Mouse (Mus musculus) lung, adult 2 months (tissue): Measurements from ENCODE around the gene Hs6st3. TPM values are rescaled to one million over a fixed set of nuclear protein-coding genes. Genes with fewer than 3 reads are reported as not detected.
"Not testable (repeated sequence)": the region's sequence is repeated elsewhere in the genome, so short reads cannot be mapped to it uniquely, and the experiment has no call there.

Experiments
- DNase-seq: peaks from one replicate; pipeline ENCODE4 v3.0.0; 2022
- H3K4me1 ChIP-seq: fragments of 200-500 bp; 2 replicates; pipeline ENCODE4 v1.6.1; 2011; ENCODE audit warnings: low read length; ENCODE audit not compliant: control insufficient read depth, insufficient read depth
- H3K4me3 ChIP-seq: fragments of 200-500 bp; replicated peaks from 2 replicates; pipeline ENCODE3; 2011; ENCODE audit warnings: low read depth, mild to moderate bottlenecking, control low read depth, low read length; ENCODE audit errors: extremely low read depth
- CTCF ChIP-seq: fragments of 200-500 bp; IDR thresholded peaks from 2 replicates; pipeline ENCODE4 v1.5.1; 2011; ENCODE audit warnings: mild to moderate bottlenecking, low read length, control low read depth; ENCODE audit not compliant: insufficient read depth
- POLR2A ChIP-seq: fragments of 200-500 bp; IDR thresholded peaks from 2 replicates; pipeline ENCODE4 v1.6.1; 2011; ENCODE audit warnings: low read depth, mild to moderate bottlenecking, control low read depth, low read length, borderline replicate concordance; ENCODE audit errors: extremely low read depth
- WGBS: fragments of 180-500 bp; shearing (Covaris S2); methylation state at CpG from one replicate; pipeline ENCODE4 v1.1.7; 2018; 5-methylcytosine and 5-hydroxymethylcytosine counted together
- polyA plus RNA-seq: library from polyadenylated mRNA; depleted of rRNA; stranded (reverse); fragments of >200 nt; gene quantifications from 2 replicates; pipeline ENCODE4 v1.2.3, GENCODE M21; 2012

Hs6st3 gene
- polyA plus RNA-seq, 1 experiment = 1.2 TPM

GRCm38 (mm10) chr14:119585069-119585468 is 446.9 kb downstream of the Hs6st3 start:
- WGBS = 57% methylated on average over 4 of the region's 4 CpGs
- Histone ChIP-seq H3K4me3 (no peak overlapping the region), H3K4me1 (no peaks in the 10 kb centered on the region)
- no peak for DNase-seq
- TF ChIP-seq CTCF = no peak
- no peak for TF ChIP-seq POLR2A

DNA sequence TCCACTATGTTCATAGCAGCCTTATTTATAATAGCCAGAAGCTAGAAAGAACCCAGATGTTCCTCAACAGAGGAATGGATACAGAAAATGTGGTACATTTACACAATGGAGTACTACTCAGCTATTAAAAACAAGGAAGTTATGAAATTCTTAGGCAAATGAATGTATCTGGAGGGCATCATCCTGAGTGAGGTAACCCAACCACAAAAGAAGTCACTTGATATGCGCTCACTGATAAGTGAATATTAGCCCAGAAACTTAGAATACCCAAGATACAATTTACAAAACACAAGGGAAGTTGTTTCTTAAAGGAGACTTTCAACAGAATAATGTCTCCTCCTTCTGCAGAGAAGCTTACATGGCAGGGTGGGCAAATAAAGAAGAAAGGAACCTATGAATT is 449.2 kb downstream of the Hs6st3 start:
- not testable (repeated sequence) for H3K4me1 ChIP-seq, DNase-seq, H3K4me3 ChIP-seq
- WGBS = 84% methylated on average over 1 of the region's 1 CpGs

- no peak for TF ChIP-seq POLR2A
- no peak for TF ChIP-seq CTCF
- H3K4me1 ChIP-seq = no peaks in the 10 kb centered on the region
- no peak for DNase-seq
- no peak overlapping the region for H3K4me3 ChIP-seq
- 51% methylated on average over 14 of the region's 14 CpGs for WGBS
Observed at GRCm38 (mm10) chr14:119604327-119604726, 466.2 kb downstream of the Hs6st3 start.

- DNase-seq = no peak
- TF ChIP-seq POLR2A (no peak), CTCF (no peak)
- Histone ChIP-seq H3K4me1 (no peaks in the 10 kb centered on the region), H3K4me3 (no peak overlapping the region)
- 70% methylated on average over 2 of the region's 2 CpGs for WGBS
Observed at GRCm38 (mm10) chr14:119612793-119613192, 474.7 kb downstream of the Hs6st3 start.

DNA sequence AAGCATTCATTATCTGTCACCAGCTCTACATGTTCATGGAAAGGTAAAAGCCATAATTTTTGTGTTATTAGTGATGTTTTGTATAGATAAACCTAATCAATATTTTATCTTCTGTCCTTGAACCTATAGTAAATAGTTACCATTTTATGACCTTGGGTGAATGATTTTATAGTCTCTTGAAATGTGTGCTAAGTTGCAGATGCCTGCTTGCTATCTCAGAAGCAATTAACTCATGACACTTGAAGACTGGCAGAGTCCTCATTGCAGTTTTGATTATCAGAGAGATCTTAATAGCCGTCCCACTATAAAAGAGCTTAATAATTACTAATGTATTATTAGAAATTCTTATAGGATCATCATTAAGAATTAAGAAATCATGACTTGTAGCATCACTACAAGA is 491.0 kb downstream of the Hs6st3 start:
- Histone ChIP-seq H3K4me1 (no peaks in the 10 kb centered on the region), H3K4me3 (no peak overlapping the region)
- TF ChIP-seq CTCF = no peak
- TF ChIP-seq POLR2A = no peak
- 74% methylated on average over 1 of the region's 1 CpGs for WGBS
- no peak for DNase-seq

DNA sequence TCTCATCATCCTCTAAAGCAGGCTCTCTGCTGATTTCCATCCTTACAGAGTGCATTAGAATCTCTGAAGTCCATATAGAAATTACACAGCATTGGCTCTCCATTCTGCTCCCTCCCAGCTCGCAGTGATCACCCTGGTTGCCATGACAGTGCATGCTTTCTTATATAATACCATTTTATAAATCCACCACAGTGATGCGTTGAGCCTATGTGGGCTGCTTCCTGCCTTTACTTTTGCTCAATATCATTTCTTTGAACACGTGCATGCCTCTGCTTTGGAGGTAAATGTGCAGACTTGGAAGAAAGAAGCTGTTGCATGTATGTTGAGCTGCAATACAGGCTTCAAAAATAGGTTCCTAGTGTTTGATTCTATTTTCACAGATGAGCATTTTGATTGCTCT is 494.9 kb downstream of the Hs6st3 start:
- no peak for TF ChIP-seq POLR2A
- Histone ChIP-seq H3K4me1 (no peaks in the 10 kb centered on the region), H3K4me3 (no peak overlapping the region)
- no peak for DNase-seq
- 66% methylated on average over 3 of the region's 3 CpGs for WGBS

GRCm38 (mm10) chr14:119633626-119634025 is 495.5 kb downstream of the Hs6st3 start:
- no peaks in the 10 kb centered on the region for H3K4me1 ChIP-seq
- DNase-seq = no peak
- H3K4me3 ChIP-seq = no peak overlapping the region
- TF ChIP-seq POLR2A = no peak
- no peak for TF ChIP-seq CTCF
- 80% methylated on average over 3 of the region's 3 CpGs for WGBS

DNA sequence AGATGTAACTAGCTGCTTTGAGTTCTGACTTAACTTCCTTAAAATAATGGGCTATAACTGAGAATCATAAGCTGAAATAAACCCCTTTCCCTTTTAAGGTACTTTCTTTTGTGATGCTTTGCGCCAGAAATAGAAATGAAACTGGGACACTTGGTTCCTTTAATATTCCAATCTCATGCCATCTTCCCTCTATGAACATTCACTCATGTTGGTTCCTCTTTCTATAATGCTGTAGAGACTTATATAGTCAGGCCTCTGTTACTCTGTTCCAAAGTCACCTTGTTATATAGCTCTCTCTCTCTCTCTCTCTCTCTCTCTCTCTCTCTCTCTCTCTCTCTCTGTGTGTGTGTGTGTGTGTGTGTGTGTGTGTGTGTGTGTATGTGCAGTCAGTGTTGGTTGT is 504.7 kb downstream of the Hs6st3 start:
- no peak for DNase-seq
- WGBS = 95% methylated on average over 1 of the region's 1 CpGs
- TF ChIP-seq CTCF = no peak
- no peak for TF ChIP-seq POLR2A
- no peaks in the 10 kb centered on the region for H3K4me1 ChIP-seq
- no peak overlapping the region for H3K4me3 ChIP-seq

DNA sequence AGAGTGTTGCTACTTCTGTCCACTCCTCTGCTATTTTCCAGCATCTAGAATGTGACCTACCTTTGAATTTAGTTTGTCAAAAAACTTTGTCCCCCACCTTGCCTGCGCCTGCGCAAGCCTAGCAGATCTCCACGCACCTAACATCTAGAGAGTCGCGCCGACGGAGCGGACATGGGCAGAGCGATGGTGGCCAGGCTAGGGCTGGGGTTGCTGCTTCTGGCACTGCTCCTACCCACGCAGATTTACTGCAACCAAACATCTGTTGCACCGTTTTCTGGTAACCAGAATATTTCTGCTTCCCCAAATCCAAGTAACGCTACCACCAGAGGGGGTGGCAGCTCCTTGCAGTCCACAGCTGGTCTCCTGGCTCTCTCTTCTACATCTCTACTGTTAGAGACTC is 505.7 kb downstream of the Hs6st3 start:
- Histone ChIP-seq H3K4me1 (no peaks in the 10 kb centered on the region), H3K4me3 (no peak overlapping the region)
- 94% methylated on average over 12 of the region's 12 CpGs for WGBS
- no peak for DNase-seq
- TF ChIP-seq POLR2A = no peak
- TF ChIP-seq CTCF = no peak

GRCm38 (mm10) chr14:119656936-119657335 is 518.8 kb downstream of the Hs6st3 start:
- no peak for TF ChIP-seq POLR2A
- no peak for TF ChIP-seq CTCF
- 66% methylated on average over 2 of the region's 2 CpGs for WGBS
- DNase-seq = no peak
- H3K4me3 ChIP-seq = no peak overlapping the region
- H3K4me1 ChIP-seq = no peaks in the 10 kb centered on the region

DNA sequence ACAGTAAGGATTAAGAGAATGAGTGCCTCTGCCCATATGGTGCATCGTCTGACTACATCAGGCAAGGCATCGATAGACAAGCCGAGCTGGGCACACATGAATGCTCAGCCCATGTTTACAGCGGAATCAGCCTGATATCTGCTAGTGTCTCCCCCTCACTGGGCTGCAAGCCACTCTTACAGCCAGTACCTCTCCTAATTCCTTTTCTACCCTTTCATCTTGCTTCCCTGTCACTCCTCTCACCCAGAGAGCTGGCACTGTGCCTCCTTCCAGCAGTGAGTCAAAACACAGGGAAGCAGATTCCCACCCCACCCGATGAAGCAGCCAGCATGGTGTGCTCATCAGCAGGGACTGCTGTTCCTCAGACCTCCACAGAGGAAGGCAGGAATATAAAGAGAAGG is 527.6 kb downstream of the Hs6st3 start:
- 68% methylated on average over 5 of the region's 5 CpGs for WGBS

GRCm38 (mm10) chr14:119667421-119667820 is 529.3 kb downstream of the Hs6st3 start:
- no peaks in the 10 kb centered on the region for H3K4me1 ChIP-seq
- no peak overlapping the region for H3K4me3 ChIP-seq
- TF ChIP-seq CTCF = no peak
- TF ChIP-seq POLR2A = no peak
- DNase-seq = no peak
- 74% methylated on average over 1 of the region's 1 CpGs for WGBS

More for the DNA sequence above, 527.6 kb downstream of the Hs6st3 start:
- no peaks in the 10 kb centered on the region for H3K4me1 ChIP-seq
- no peak for DNase-seq
- TF ChIP-seq POLR2A (no peak), CTCF (no peak)
- no peak overlapping the region for H3K4me3 ChIP-seq
